Mouse (Mus musculus): ENCODE results near the gene Trim2. TPM values are rescaled to one million over a fixed set of nuclear protein-coding genes. Genes with fewer than 3 reads are reported as not detected.

Gene Trim2
- total and polyA plus RNA-seq, 3 experiments: 2.4 to 3.3 (median 2.5) TPM

- TF ChIP-seq TBP (conservative IDR thresholded peaks at IDR 0.05; ENCODE audit: low read depth, low read length) (no peak), CTCF (conservative IDR thresholded peaks at IDR 0.05 in 1 of 2, IDR thresholded peaks at IDR 0.05 in 1 of 2; ENCODE audit: low read depth in 2 of 2, low read length in 2 of 2) (no peak), BHLHE40 (IDR thresholded peaks at IDR 0.05; ENCODE audit: low read depth, low read length) (no peak), ZNF384 (IDR thresholded peaks at IDR 0.05; ENCODE audit: low read depth, low read length) (peak; percentile 47), NRF1 (IDR thresholded peaks at IDR 0.05; ENCODE audit: low read depth, low read length) (no peak), HCFC1 (IDR thresholded peaks at IDR 0.05; ENCODE audit: low read depth, low read length) (no peak)
Observed at GRCm38 (mm10) chr3:84189629-84190173, 117.0 kb downstream of the Trim2 start.

GRCm38 (mm10) chr3:84181717-84182116, 125.0 kb downstream of the Trim2 start:
- peaks cover 0 to under 1% of the 10 kb centered on the region in 2 experiments; a peak in 2 of 4 replicates for H3K4me1 ChIP-seq (ENCODE audit: control insufficient read depth in 1 of 2, insufficient read depth in 2 of 2)
- no peak for DNase-seq (ENCODE audit: extremely low read depth)
- no peaks in the 10 kb centered on the region for H3K27me3 ChIP-seq (replicated peaks)
- dilution Hi-C loops (cut with MboI; ENCODE audit: extremely low pct_ligation_motif_present, extremely low pct_unique_long_range_greater_than_20kb, low sequenced_read_pairs) (no loop called here), in situ Hi-C loops (cut with MboI; ENCODE audit: low pct_ligation_motif_present, low pct_unique_long_range_greater_than_20kb, low sequenced_read_pairs) (loop anchor here (5.0 kb wide), 1 partner anchor 36 kb away; no protein-coding TSS in a partner anchor)
- TF ChIP-seq IRF4 (IDR thresholded peaks at IDR 0.05; ENCODE audit: low read depth, low read length) (no peak), ETS1 (conservative IDR thresholded peaks at IDR 0.05; ENCODE audit: low read depth, low read length) (no peak), JUND (conservative IDR thresholded peaks at IDR 0.05; ENCODE audit: low read depth, low read length) (no peak), NELFE (IDR thresholded peaks at IDR 0.05; ENCODE audit: low read depth, low read length) (no peak), JUN (IDR thresholded peaks at IDR 0.05; ENCODE audit: insufficient read depth, low read depth, low read length) (no peak), MAFK (IDR thresholded peaks at IDR 0.05; ENCODE audit: insufficient replicate concordance, low read length) (no peak), MXI1 (IDR thresholded peaks at IDR 0.05; ENCODE audit: low read depth, low read length) (no peak), ZMIZ1 (IDR thresholded peaks at IDR 0.05; ENCODE audit: low read depth, low read length) (no peak), GABPA (IDR thresholded peaks at IDR 0.05; ENCODE audit: insufficient replicate concordance, low read depth, low read length) (no peak), MAX (IDR thresholded peaks at IDR 0.05; ENCODE audit: low read length) (no peak), CHD1 (IDR thresholded peaks at IDR 0.05; ENCODE audit: low read depth, low read length) (no peak), BHLHE40 (IDR thresholded peaks at IDR 0.05; ENCODE audit: low read depth, low read length) (no peak), ELF1 (IDR thresholded peaks at IDR 0.05; ENCODE audit: low read depth, low read length) (no peak), USF1 (IDR thresholded peaks at IDR 0.05; ENCODE audit: low read depth, low read length) (no peak)
- no peak overlapping the region for H3K4me2 ChIP-seq (ENCODE audit: insufficient read depth, low read depth, poor library complexity, severe bottlenecking)
- H3K27ac ChIP-seq (ENCODE audit: insufficient read depth, low read depth): no peak overlapping the region
- no peaks in the 10 kb centered on the region for H3K9me3 ChIP-seq (replicated peaks; ENCODE audit: low read length)
- no peaks in the 10 kb centered on the region for H3K79me2 ChIP-seq (replicated peaks; ENCODE audit: control insufficient read depth, extremely low read depth, insufficient read depth, poor library complexity, severe bottlenecking)
- H3K4me3 ChIP-seq (replicated peaks in 1 of 3; ENCODE audit: low read depth in 2 of 3, low read length in 2 of 3, poor library complexity in 1 of 3): no peak overlapping the region
- H3K9ac ChIP-seq (ENCODE audit: insufficient read depth, low read depth): no peak overlapping the region
- no peaks in the 10 kb centered on the region for H3K36me3 ChIP-seq (replicated peaks in 1 of 2; ENCODE audit: control insufficient read depth in 1 of 2, insufficient read depth in 1 of 2, low read length in 1 of 2)

More at GRCm38 (mm10) chr3:84189629-84190173, 117.0 kb downstream of the Trim2 start:
- dilution Hi-C loops (cut with MboI; ENCODE audit: extremely low pct_ligation_motif_present, extremely low pct_unique_long_range_greater_than_20kb, low sequenced_read_pairs): no loop called here
- no peak for DNase-seq (ENCODE audit: extremely low read depth)
- no peaks in the 10 kb centered on the region for H3K4me1 ChIP-seq (ENCODE audit: control insufficient read depth in 1 of 2, insufficient read depth in 2 of 2)
- H3K36me3 ChIP-seq (replicated peaks in 1 of 2; ENCODE audit: control insufficient read depth in 1 of 2, insufficient read depth in 1 of 2, low read length in 1 of 2): peaks cover 6 to 31% of the 10 kb centered on the region in 2 experiments
- no peaks in the 10 kb centered on the region for H3K79me2 ChIP-seq (replicated peaks; ENCODE audit: control insufficient read depth, extremely low read depth, insufficient read depth, poor library complexity, severe bottlenecking)
- H3K27ac ChIP-seq (ENCODE audit: insufficient read depth, low read depth): no peak overlapping the region
- H3K9ac ChIP-seq (ENCODE audit: insufficient read depth, low read depth): no peak overlapping the region
- H3K4me2 ChIP-seq (ENCODE audit: insufficient read depth, low read depth, poor library complexity, severe bottlenecking): no peak overlapping the region
- H3K4me3 ChIP-seq (replicated peaks in 1 of 3; ENCODE audit: low read depth in 2 of 3, low read length in 2 of 3, poor library complexity in 1 of 3): no peak overlapping the region
- no peaks in the 10 kb centered on the region for H3K9me3 ChIP-seq (replicated peaks; ENCODE audit: low read length)
- no peaks in the 10 kb centered on the region for H3K27me3 ChIP-seq (replicated peaks)
- in situ Hi-C loops (cut with MboI; ENCODE audit: low pct_ligation_motif_present, low pct_unique_long_range_greater_than_20kb, low sequenced_read_pairs): no loop called here

All from CH12.LX (cell line).